Mouse (Mus musculus) spleen, embryonic (tissue): ENCODE data around the gene P3h2.

Experiments used
- CTCF ChIA-PET: fragments of 350-600 bp; sonication (Branson Sonifier 250); formaldehyde crosslinking; loops from one replicate; lab custom pipeline; 2022; lab: Charles Lee

Gene P3h2

DNA sequence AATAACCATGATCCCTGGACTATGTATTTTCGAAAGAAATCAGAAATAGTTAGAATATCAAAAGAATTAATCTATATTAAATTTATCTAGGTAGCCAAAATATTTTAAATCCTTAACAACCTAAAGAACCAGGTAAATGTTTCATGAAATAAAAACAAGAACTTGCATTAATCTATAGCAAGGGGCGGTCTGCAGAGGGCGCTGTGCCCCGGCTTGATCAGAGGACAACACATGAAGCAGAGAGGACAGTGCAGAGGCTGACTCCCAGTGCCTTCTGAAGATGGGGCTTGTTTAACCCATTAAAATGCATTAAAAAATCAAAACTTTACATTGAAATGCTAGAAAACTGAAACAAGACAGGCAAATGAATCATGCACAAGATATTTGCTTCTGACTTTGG lies 121.9 kb downstream of the P3h2 start:
- CTCF ChIA-PET: no interaction called here

DNA sequence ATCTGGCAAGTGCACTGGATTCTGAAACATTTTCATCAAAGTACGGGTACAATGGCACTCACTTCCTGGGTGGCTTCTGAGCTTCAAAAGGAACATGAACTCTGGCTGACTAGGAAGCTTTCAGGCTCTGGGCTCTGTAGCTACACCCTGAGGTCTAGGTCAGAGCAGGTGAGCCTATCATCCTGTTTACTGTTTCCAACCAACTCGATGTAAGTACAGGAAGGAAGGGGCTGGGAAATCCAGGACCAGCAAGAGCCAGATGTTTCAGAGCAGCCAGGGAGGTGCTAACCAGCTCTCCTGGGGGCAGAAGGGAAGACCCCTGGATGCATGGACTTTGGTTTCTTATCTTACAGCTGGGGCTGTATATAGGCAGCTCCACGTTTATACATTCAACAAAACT lies 126.5 kb downstream of the P3h2 start:
- CTCF ChIA-PET: no interaction called here

DNA sequence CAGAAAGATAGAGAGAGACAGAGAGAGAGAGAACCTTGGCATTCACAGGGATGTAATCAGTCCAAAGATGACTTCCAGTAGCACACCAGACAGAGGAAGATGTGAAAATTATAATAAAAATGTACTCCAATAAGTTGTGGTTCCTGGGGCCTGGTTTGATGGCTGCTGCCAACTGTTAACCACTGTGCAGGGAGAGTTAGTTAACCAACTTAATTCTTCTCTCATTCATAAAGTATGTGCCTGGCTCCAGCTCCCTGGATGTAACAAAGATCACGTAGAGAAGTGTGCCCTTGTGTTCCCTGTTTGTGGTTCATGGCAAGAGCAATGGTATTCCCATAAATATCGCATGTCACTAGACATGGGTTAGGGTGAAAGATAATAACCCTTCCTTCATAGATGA lies 128.4 kb downstream of the P3h2 start:
- CTCF ChIA-PET: no interaction called here

DNA sequence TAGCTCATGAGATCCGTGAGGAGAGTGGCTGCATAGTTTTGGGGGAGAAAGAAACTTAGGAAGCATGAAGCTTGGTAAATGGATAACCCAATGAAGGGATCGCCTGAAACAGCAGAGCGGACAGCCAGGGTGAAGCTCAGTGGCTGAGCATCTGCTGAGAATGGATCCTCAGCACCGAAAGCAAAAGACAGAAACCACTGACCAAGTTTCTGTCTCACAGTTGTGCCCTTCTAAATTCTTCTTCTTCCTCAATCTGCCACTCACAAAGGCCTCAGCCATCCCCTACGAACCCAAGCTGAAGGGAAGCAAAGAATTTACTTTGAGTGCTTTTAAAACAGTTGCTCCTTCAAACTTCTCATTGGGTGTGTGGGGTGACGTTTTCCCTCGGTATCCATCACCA lies 134.3 kb downstream of the P3h2 start:
- CTCF ChIA-PET: no interaction called here

DNA sequence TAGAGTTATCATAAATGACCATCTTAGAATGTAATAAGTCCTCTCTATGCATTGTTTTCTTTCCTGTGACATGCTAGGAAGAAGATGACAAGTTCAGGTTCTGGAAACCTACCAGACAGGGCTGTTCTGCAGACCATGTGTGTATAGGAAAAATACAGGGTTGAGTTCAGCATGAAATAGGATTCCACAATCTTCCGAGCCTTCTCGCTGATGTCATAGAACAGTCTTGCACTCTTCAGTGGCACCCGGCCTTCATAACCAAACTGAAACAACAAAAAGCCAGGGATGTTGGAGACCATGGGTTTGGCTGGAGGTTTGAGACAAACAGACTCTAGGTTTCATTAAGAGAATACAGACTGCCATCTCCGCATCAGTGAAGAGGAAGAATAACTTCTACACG lies 134.9 kb downstream of the P3h2 start:
- CTCF ChIA-PET: no interaction called here

DNA sequence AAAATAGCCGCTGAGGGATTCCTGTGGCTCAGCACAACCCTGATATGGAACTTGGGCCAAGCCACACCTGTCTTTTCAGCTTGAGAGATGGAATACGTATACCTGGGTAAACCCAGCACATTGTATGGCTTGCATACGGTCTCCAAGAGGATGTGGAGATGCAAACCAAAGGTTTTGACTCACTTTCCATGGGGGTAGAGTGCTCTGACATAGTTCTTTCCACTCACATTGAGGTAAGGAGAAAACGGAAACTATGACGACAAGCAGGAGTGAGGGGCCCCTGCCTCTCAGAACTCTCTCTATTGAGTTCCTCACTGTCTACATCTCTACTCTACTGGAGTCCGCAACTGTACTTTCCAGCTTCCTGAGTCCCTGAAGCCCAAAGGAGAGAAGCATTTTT lies 135.4 kb downstream of the P3h2 start:
- CTCF ChIA-PET: no interaction called here

DNA sequence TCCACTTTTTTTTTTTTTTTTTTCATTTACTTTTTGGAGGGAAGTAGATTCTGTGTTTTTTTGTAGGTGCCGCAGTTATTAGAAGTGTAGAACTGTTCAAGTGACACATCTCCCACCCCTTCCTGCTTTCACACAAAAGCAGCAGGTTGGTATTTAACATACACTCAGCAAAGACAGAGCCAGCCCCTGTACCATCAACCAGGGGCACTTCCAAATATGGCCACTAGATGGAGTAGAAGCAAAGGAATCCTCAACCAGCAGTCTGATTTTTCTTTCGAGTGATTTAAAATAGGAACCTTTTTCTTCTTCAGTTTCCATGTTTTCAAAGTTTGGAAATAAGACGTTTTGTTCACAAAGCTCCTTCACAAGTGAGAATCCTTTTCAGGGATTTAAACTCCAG lies 138.3 kb downstream of the P3h2 start:
- CTCF ChIA-PET: no interaction called here

DNA sequence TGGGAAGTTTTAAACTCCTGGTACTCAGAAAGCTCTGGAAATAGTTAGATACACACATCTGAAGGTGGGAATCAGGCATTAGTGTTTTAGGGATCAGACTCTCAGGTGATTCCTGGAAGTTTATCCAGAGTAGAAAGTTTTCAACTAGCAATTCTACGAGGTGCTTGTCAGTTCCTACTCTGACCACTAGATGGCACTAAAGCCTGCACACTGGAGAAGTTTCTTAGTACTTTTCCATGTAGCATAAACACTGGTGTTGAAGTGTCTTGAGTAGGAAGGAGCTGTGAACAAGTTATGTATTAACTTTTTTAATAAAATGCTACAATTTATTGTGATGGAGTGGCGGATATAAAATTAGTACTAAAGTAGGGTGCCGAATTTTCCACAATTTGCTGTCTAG lies 141.7 kb downstream of the P3h2 start:
- CTCF ChIA-PET: interaction anchor here (0.6 to 0.7 kb wide), 2 partner anchors 584 to 1494 kb away, joined by 7 to 10 read pairs; no protein-coding TSS in a partner anchor

DNA sequence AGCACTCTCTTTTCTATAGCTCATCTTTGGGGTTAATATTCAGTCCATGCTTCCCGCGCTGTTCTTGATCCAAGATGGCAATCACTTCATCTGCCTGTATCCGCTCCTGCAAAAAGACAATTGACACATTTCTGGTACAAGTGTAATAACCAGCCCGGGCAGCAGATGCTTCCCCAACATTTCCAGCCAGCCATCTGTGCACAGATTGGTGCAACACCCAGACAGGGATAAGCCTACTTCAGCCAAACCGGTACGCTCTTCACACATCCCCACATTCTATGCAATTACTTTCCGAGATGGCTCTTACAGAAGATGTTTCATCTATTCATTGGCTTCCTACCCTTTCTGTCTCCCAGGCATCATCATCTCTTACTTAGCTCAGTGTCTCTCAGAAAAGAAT lies 145.2 kb downstream of the P3h2 start:
- CTCF ChIA-PET: no interaction called here

DNA sequence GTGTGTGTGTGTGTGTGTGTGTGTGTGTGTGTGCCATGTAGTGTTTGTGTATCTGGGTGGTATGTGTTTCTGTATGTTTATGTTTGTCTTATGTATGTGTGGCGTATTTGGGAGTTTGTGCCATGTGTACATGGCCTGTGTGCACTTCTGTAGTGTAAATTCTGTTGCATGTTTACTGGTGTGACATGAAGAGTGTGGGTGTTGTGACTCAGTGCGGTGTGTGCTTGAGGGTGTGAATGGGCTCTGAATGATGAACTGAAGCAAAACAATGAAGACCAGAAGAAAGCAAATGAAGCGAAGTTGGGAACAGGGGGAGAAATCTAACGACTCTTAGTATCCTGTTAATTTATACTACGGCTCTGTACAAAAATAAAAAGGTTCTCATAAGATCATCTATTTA lies 145.7 kb downstream of the P3h2 start:
- CTCF ChIA-PET: no interaction called here

DNA sequence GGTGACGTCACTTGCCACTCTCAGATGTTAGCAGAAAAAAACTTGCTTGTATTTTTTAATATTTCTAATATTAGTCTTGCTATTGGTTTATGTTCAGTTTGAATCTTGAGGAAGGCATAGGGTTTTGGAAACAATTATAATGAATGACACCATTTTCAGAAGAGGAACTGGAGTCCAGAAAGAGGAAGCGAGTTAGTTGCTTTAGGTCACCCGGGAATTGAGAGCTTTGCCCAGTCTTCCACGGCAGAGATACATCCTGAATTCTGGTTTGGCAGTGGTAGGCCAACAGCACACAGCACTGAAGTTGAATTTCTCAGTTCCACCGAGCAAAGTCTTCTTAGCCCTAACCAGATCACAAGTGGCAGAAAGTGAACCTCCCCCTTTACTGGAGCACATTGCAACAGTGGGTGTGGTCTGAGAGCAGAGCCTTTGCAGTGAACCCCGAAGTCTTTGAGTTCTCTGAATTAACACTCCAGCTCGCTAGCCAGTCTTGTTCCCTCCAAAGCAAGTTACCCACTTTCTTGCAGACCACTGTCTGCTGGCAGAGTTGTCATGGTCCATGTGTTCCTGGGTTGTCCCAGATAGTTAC lies 146.8 kb downstream of the P3h2 start:
- CTCF ChIA-PET: interaction anchor here (0.6 kb wide), 1 partner anchor 623 kb away, joined by 8 read pairs; no protein-coding TSS in a partner anchor

DNA sequence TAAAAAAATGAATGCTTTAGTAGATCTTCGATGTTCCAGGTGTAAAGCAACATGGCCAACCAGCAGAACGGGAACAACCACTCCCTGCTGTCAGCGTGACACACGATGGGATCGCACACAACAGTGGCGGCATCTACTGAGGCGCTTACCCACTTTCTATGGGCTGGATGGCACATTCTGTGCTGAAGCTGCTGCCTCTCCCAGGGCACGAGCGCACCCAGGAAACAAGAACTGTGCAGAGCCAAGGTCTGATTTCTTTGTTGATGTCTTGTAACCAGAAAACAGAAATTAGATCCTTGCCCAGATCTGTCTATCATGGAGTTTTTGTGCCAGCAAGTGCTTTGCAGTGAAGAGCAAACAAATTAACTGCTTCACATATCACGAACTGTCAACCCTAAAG lies 147.4 kb downstream of the P3h2 start:
- CTCF ChIA-PET: no interaction called here

DNA sequence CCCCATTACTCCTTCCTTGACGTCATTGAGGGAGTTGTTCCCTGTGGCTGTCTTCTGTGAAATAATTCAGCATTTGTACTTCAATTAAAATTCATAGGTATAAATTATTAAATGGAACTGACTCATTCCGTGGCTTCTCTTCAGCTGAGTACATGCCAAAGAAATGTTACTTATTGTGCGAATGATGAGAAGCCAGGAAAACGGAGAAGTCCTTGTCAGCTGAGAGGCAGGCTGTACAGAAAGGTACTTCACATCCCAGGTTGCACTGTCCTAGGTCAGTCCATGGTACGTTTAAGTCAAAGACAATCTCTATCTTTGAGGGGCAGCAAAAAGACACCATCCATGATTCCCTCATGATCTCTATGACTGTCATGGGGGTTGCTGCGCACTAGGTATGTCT lies 148.8 kb downstream of the P3h2 start:
- CTCF ChIA-PET: no interaction called here

DNA sequence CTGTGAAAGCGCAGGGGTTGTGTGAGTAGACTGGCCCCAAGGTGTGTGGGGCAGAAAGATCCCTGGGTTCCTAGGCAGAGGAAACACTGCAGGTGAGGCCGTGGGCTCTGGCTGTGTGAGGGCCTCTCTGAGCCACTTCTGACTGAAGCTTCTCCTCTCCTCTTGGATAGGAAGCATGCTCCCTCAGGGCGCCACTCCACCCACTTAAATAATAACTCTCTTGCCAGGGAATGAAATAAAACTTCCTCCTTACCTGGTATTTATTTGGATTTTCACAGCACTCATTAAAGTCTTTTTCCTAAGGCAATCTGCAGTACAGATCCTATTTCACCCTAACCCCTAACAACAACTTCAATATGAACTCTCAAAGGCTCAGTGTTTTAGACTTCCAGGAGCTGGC lies 151.0 kb downstream of the P3h2 start:
- CTCF ChIA-PET: no interaction called here

DNA sequence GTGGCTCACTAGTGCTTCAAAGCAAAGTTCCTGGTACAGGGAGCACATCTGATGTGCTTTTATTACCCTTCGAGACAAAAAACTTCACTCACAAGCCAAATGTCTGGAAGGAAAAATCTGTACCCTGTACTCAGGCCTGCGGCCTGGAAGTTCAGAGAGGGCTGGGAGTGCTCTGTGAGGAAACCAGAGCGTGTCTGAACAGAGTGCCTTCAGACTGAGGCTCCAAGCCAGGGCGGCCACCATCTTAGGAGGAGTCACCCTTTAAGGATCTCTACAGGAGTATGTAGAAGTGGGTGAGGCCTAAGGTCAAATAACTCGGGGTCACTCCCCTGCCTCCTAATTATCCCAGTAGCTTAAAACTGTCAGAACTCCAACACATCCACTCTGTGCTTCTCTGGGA lies 152.2 kb downstream of the P3h2 start:
- CTCF ChIA-PET: no interaction called here

DNA sequence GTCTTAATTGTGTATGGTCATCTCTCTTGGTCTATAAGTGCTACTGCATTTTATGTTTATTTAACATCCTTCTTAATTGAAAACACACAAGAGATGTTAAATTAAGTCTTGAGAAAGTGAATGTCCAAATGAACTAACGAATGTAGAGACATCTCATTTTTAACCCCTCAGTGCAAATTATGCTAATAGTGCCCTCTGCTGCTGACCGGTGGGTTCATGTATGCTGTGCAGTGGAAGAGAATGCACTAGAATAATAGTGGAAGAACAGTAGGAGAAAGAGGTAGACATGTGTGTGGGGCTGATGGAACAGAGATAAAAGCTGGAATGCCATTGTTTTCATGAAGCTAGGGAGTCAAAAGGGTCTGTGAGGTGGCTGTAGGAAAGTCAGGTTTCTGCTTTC lies 153.6 kb downstream of the P3h2 start:
- CTCF ChIA-PET: no interaction called here

DNA sequence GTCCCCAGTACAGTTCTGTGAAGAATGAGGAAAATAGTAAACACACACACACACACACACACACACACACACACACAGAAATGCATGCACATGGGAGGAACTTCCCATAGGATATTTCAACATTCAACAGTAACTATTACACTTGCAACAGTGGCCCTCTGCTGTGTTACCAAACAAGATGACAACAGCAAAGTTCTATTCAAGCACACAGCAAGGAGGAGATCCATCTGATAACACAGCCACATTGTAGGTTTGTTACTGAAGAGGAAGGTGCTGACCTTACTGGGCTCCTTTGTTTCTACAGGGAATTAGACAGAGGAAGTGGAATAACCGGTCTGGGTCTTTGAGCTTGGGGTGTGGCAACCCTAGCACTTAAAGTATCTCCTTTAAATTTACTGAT lies 157.5 kb downstream of the P3h2 start:
- CTCF ChIA-PET: no interaction called here

DNA sequence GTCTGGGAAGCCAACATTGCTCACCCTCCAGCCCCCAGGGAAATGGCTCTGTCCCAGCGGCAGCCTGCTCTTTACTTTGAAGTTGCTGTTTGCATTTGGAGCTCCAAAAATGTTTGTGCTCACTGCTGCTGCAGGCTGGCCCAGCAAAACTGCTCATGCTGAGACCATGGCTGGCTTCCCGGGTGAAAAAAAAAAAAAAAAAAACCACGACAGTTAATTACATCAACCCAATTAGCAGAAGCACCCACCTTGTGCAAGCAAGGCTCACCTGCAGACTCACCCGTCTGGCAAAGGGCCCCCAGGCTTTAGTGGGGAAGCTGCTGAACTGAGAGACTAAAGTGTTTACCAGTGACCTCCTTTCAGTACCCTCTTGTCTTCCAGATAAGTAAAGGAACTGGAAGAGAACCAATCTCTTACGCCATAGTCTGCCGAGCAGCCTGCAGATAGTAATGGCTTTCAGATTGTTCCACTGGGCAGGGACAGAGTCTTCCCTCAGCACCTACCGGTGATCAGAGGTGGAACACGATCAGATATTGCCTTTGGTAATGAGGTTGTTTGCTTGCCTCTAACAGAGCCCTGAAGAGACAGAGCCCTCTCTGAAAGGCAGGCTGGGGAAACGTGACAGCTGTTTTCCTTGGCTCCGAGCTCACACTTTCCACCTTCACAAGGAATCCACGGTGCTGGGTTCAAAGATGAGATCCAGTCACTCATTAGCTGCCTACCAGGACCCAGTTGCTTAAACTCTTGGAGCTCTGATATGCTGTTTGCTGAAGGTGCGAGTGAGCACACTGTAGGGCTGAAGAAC lies 160.2 kb downstream of the P3h2 start:
- CTCF ChIA-PET: no interaction called here

DNA sequence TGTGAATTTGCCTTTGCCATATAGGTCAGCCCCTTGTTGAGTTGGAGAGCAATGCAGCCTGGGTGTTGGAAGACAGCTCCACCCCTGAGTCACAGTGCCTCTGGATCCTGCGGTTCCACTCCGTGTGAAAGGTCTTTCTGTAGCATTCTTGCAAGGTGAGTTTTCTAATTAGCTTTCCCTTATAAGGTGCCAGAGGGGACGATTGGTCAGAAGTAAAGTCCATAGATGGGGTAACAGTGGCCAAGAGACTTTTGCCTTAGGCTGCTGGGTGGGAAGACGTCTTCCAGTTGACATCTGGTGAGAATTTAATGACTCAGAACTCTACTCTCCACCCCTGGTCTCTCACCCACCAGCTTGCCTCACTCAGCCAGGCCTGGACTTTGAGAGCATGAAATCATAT lies 163.3 kb downstream of the P3h2 start:
- CTCF ChIA-PET: no interaction called here

DNA sequence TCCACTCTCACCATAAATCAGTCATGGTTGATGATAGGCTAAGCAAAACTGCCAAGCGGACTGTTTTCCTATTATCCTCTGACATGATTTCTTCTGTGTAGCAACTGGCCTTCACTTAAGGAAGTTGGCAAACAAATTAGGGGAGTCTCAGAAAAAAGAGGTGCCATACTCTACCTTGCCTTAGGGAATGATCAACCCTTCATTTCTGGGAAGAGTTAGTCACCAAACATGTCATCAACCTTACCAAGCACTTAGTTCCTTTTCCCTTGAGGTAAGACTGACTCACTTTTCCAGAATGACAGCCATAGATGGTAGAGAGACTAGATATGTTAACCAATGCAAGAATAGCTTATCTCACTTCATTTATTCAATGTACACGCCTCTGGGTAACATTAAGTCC lies 171.4 kb downstream of the P3h2 start:
- CTCF ChIA-PET: no interaction called here

DNA sequence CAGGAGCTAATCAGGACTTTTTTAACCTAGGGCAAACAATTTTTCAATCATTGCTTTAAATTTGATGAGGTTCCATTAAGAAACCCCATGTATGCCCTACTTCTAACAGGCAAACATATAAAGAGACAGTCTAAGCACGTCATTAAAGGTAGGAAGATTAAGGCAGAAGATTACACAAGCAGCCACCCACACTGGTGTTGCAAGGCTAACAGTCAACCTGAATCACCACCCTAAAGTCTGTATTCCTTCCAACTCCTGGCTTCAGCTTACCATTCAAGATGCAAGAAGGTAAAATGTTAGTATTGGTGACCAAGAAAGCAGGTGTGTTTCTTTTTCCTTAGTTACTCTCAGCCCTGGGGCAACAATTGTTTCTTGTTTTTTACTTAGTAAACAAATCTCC lies 193.4 kb downstream of the P3h2 start:
- CTCF ChIA-PET: no interaction called here
